Mouse (Mus musculus): Measurements from ENCODE around the gene Clec12b. TPM values are rescaled to one million over a fixed set of nuclear protein-coding genes. Genes with fewer than 3 reads are reported as not detected.
A peak's percentile ranks its signal among the peaks of the same experiment; 100 is the strongest.

Gene Clec12b
- polyA plus RNA-seq, 1 experiment from 2014 or later = 0.45 TPM

GRCm38 (mm10) chr6:129385000-129385399, 674 bp downstream of the Clec12b start:
- Histone ChIP-seq H3K4me1 (ENCODE audit: control insufficient read depth, insufficient read depth, low read length) (0 out of 2 replicates have a peak, but pooled peaks cover 2% of the 10 kb centered on the region), H3K27ac (ENCODE audit: low read length) (no peak overlapping the region), H3K9ac (ENCODE audit: low read depth, low read length) (no peak overlapping the region), H3K27me3 (ENCODE audit: control insufficient read depth, insufficient read depth, low read depth, low read length) (no peaks in the 10 kb centered on the region), H3K4me2 (ENCODE audit: low read length) (no peak overlapping the region), H3K9me3 (replicated peaks; ENCODE audit: control insufficient read depth, low read length, poor library complexity, severe bottlenecking) (no peaks in the 10 kb centered on the region), H3K36me3 (ENCODE audit: control insufficient read depth, insufficient read depth, low read length) (no peaks in the 10 kb centered on the region), H3K4me3 (ENCODE audit: low read depth, low read length) (no peak overlapping the region)
- no peak for ATAC-seq
- WGBS = 67% methylated on average over 4 of the region's 4 CpGs

- 83% methylated on average over 3 of the region's 3 CpGs for WGBS
- no peaks in the 10 kb centered on the region for H3K36me3 ChIP-seq (ENCODE audit: control insufficient read depth, insufficient read depth, low read length)
- no peak for ATAC-seq
Measured at GRCm38 (mm10) chr6:129383466-129383865, 2.2 kb downstream of the Clec12b start.

GRCm38 (mm10) chr6:129381736-129382135, 3.9 kb downstream of the Clec12b start:
- H3K9ac ChIP-seq (ENCODE audit: low read depth, low read length) = no peak overlapping the region
- no peaks in the 10 kb centered on the region for H3K9me3 ChIP-seq (replicated peaks; ENCODE audit: control insufficient read depth, low read length, poor library complexity, severe bottlenecking)
- ATAC-seq = no peak
- 84% methylated on average over 1 of the region's 1 CpGs for WGBS
- no peaks in the 10 kb centered on the region for H3K36me3 ChIP-seq (ENCODE audit: control insufficient read depth, insufficient read depth, low read length)
- no peak overlapping the region for H3K4me2 ChIP-seq (ENCODE audit: low read length)
- no peak overlapping the region for H3K27ac ChIP-seq (ENCODE audit: low read length)
- no peaks in the 10 kb centered on the region for H3K27me3 ChIP-seq (ENCODE audit: control insufficient read depth, insufficient read depth, low read depth, low read length)
- H3K4me3 ChIP-seq (ENCODE audit: low read depth, low read length) = no peak overlapping the region
- H3K4me1 ChIP-seq (ENCODE audit: control insufficient read depth, insufficient read depth, low read length) = 0 out of 2 replicates have a peak, but pooled peaks cover 2% of the 10 kb centered on the region

More at GRCm38 (mm10) chr6:129383466-129383865, 2.2 kb downstream of the Clec12b start:
- Histone ChIP-seq H3K4me1 (ENCODE audit: control insufficient read depth, insufficient read depth, low read length) (0 out of 2 replicates have a peak, but pooled peaks cover 2% of the 10 kb centered on the region), H3K4me2 (ENCODE audit: low read length) (no peak overlapping the region), H3K9ac (ENCODE audit: low read depth, low read length) (no peak overlapping the region), H3K27me3 (ENCODE audit: control insufficient read depth, insufficient read depth, low read depth, low read length) (no peaks in the 10 kb centered on the region), H3K4me3 (ENCODE audit: low read depth, low read length) (no peak overlapping the region), H3K27ac (ENCODE audit: low read length) (no peak overlapping the region), H3K9me3 (replicated peaks; ENCODE audit: control insufficient read depth, low read length, poor library complexity, severe bottlenecking) (no peaks in the 10 kb centered on the region)

- Histone ChIP-seq H3K27me3 (ENCODE audit: control insufficient read depth, insufficient read depth, low read depth, low read length) (no peaks in the 10 kb centered on the region), H3K27ac (ENCODE audit: low read length) (no peak overlapping the region), H3K4me1 (ENCODE audit: control insufficient read depth, insufficient read depth, low read length) (0 out of 2 replicates have a peak, but pooled peaks cover 2% of the 10 kb centered on the region), H3K4me3 (ENCODE audit: low read depth, low read length) (no peak overlapping the region), H3K9ac (ENCODE audit: low read depth, low read length) (no peak overlapping the region), H3K36me3 (ENCODE audit: control insufficient read depth, insufficient read depth, low read length) (no peaks in the 10 kb centered on the region), H3K9me3 (replicated peaks; ENCODE audit: control insufficient read depth, low read length, poor library complexity, severe bottlenecking) (no peaks in the 10 kb centered on the region), H3K4me2 (ENCODE audit: low read length) (no peak overlapping the region)
- no peak for ATAC-seq
- WGBS = 73% methylated on average over 4 of the region's 4 CpGs
Measured at GRCm38 (mm10) chr6:129380454-129380853, 5.2 kb downstream of the Clec12b start.

GRCm38 (mm10) chr6:129374937-129375471, 10.7 kb downstream of the Clec12b start:
- 93% methylated on average over 2 of the region's 2 CpGs for WGBS
- Histone ChIP-seq H3K27ac (ENCODE audit: low read length) (no peak overlapping the region), H3K4me2 (ENCODE audit: low read length) (no peak overlapping the region), H3K4me1 (ENCODE audit: control insufficient read depth, insufficient read depth, low read length) (no peaks in the 10 kb centered on the region), H3K4me3 (ENCODE audit: low read depth, low read length) (no peak overlapping the region), H3K9ac (ENCODE audit: low read depth, low read length) (no peak overlapping the region), H3K36me3 (ENCODE audit: control insufficient read depth, insufficient read depth, low read length) (no peaks in the 10 kb centered on the region), H3K9me3 (replicated peaks; ENCODE audit: control insufficient read depth, low read length, poor library complexity, severe bottlenecking) (no peaks in the 10 kb centered on the region), H3K27me3 (ENCODE audit: control insufficient read depth, insufficient read depth, low read depth, low read length) (no peaks in the 10 kb centered on the region)
- no peak for ATAC-seq

GRCm38 (mm10) chr6:129369374-129370132, 16.1 kb downstream of the Clec12b start:
- Histone ChIP-seq H3K4me2 (ENCODE audit: low read length) (no peak overlapping the region), H3K4me1 (ENCODE audit: control insufficient read depth, insufficient read depth, low read length) (no peaks in the 10 kb centered on the region), H3K36me3 (ENCODE audit: control insufficient read depth, insufficient read depth, low read length) (no peaks in the 10 kb centered on the region), H3K27ac (ENCODE audit: low read length) (no peak overlapping the region), H3K9me3 (replicated peaks; ENCODE audit: control insufficient read depth, low read length, poor library complexity, severe bottlenecking) (no peaks in the 10 kb centered on the region), H3K4me3 (ENCODE audit: low read depth, low read length) (no peak overlapping the region), H3K27me3 (ENCODE audit: control insufficient read depth, insufficient read depth, low read depth, low read length) (no peaks in the 10 kb centered on the region), H3K9ac (ENCODE audit: low read depth, low read length) (no peak overlapping the region)
- 80% methylated on average over 7 of the region's 7 CpGs for WGBS
- no peak for ATAC-seq

GRCm38 (mm10) chr6:129365959-129366359, 19.7 kb downstream of the Clec12b start:
- Histone ChIP-seq H3K27me3 (ENCODE audit: control insufficient read depth, insufficient read depth, low read depth, low read length) (no peaks in the 10 kb centered on the region), H3K4me2 (ENCODE audit: low read length) (no peak overlapping the region), H3K4me3 (ENCODE audit: low read depth, low read length) (no peak overlapping the region), H3K9ac (ENCODE audit: low read depth, low read length) (0 out of 2 replicates have a peak overlapping the region, but pooled peaks have one; percentile 20), H3K9me3 (replicated peaks; ENCODE audit: control insufficient read depth, low read length, poor library complexity, severe bottlenecking) (no peaks in the 10 kb centered on the region), H3K36me3 (ENCODE audit: control insufficient read depth, insufficient read depth, low read length) (no peaks in the 10 kb centered on the region), H3K27ac (ENCODE audit: low read length) (no peak overlapping the region), H3K4me1 (ENCODE audit: control insufficient read depth, insufficient read depth, low read length) (no peaks in the 10 kb centered on the region)
- peak; percentile 76 for ATAC-seq
- 14% methylated on average over 6 of the region's 6 CpGs for WGBS

- H3K9me3 ChIP-seq (replicated peaks; ENCODE audit: control insufficient read depth, low read length, poor library complexity, severe bottlenecking) = no peaks in the 10 kb centered on the region
- no peaks in the 10 kb centered on the region for H3K4me1 ChIP-seq (ENCODE audit: control insufficient read depth, insufficient read depth, low read length)
- WGBS = 33% methylated on average over 1 of the region's 1 CpGs
- no peak overlapping the region for H3K4me3 ChIP-seq (ENCODE audit: low read depth, low read length)
- no peaks in the 10 kb centered on the region for H3K36me3 ChIP-seq (ENCODE audit: control insufficient read depth, insufficient read depth, low read length)
- no peaks in the 10 kb centered on the region for H3K27me3 ChIP-seq (ENCODE audit: control insufficient read depth, insufficient read depth, low read depth, low read length)
- H3K9ac ChIP-seq (ENCODE audit: low read depth, low read length) = no peak overlapping the region
- no peak for ATAC-seq
- no peak overlapping the region for H3K27ac ChIP-seq (ENCODE audit: low read length)
- H3K4me2 ChIP-seq (ENCODE audit: low read length) = no peak overlapping the region
Measured at GRCm38 (mm10) chr6:129363942-129364341, 21.7 kb downstream of the Clec12b start.

- Histone ChIP-seq H3K36me3 (ENCODE audit: control insufficient read depth, insufficient read depth, low read length) (no peaks in the 10 kb centered on the region), H3K27me3 (ENCODE audit: control insufficient read depth, insufficient read depth, low read depth, low read length) (no peaks in the 10 kb centered on the region), H3K27ac (ENCODE audit: low read length) (no peak overlapping the region), H3K4me2 (ENCODE audit: low read length) (no peak overlapping the region), H3K4me1 (ENCODE audit: control insufficient read depth, insufficient read depth, low read length) (no peaks in the 10 kb centered on the region), H3K4me3 (ENCODE audit: low read depth, low read length) (no peak overlapping the region), H3K9ac (ENCODE audit: low read depth, low read length) (no peak overlapping the region), H3K9me3 (replicated peaks; ENCODE audit: control insufficient read depth, low read length, poor library complexity, severe bottlenecking) (no peaks in the 10 kb centered on the region)
- 98% methylated on average over 2 of the region's 2 CpGs for WGBS
- ATAC-seq = no peak
Measured at GRCm38 (mm10) chr6:129359515-129359914, 26.2 kb downstream of the Clec12b start.
